Mouse (Mus musculus) kidney, adult 18-20 months (tissue): ENCODE measurements around the gene Fam208b.

Experiments
- DNase-seq: peaks from one replicate; pipeline ENCODE4 v3.0.0; 2021

Gene Fam208b

DNA sequence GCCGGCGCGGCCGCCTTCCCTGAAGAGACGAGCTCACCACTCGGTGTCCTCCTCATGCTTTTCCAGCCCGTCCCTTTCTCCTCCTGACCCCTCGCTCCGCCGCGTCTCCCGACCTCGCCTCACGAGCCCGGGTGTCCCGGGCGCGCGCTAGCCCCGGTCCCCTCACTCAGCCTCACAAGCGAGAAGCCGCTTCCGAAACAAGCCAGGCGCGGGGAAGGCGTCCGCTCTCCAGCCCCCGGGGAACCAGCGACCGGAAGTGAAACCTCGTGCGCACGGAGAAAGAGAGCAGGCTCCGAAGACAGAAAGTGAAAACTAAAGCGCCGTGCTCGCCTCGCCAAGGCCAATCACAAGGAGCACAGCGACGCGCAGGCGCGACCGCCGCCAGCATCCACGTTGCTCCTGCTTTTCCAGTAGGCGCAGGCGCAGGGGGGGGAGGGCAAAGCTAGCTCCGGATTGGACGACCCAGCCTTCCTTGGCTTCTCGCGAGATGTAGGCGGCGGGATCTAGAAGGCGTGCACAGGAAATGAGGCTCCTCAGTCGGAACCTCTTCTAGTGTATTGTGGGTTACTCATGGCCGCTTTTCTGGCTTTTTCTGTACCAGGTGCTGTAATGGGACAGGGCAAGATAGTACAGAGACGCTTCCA, at the start of gene Fam208b:
Gene Fam208b (minus strand): TSS at position 314 of the 644 bp plus-strand sequence.
- DNase-seq: peak; percentile 97

DNA sequence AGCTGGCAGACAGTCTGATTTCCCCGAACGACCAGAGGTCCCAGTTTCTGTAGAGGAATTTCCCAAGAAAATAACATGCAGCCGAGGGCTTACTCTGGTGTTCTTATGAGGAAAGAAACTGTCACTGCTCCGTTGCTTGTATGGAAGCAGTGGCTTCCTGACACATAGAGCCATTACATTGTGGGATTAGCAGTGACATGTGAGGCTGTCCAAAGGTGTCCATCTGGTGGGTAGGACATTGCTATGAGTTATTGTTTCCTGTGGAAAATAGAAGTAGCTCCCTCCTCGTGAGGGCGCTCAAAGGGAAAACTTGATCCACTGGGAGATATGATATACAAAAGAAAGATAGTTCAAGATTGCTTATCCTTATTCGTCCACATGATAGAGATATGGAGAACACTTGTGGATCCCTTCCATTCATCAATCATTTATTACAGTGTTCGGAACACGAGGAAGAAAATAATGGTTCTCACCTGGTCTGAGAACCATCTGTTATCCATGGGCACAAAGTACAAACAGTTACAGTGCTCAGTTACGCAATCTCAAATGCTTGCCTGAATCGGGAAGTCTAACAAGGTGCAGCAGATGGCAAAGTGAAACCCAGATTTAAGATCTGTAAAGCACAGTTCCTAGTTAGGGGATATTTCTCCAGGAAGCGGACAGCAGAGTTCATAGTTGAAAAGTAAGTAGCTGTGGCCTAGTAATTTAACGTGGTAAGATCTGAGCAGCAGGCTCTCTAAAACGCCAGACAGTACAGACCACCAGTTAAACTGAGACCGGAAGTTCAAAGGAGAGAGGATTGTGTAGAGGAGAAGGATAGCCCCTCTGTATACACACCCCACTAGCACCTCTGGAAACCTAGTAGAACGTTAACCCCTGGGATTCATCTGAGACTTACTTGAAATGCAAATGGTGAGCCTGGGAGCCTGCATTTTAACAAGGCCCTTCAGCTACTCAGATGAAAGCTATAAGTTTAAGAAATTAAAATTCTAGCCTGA, 48.6 kb upstream of the Fam208b start:
- DNase-seq: no peak

DNA sequence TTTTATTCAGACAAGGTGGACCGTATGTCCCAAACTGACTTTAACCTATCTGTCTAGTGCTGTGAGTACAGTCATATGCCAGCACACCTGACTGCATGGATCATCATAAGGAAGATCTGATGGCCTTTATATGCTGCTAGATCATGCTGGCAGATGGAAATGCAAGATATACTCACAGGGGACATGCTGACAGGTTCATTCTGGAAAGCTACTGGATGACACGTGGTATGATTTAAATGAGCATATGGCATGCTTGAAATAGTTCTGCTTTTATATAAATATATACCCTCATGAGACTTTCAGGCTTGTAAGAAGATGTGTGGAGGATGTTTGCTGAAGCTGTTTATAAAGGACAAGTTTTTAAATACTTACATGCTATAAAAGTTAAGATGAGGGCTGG, 43.5 kb upstream of the Fam208b start:
- no peak for DNase-seq

DNA sequence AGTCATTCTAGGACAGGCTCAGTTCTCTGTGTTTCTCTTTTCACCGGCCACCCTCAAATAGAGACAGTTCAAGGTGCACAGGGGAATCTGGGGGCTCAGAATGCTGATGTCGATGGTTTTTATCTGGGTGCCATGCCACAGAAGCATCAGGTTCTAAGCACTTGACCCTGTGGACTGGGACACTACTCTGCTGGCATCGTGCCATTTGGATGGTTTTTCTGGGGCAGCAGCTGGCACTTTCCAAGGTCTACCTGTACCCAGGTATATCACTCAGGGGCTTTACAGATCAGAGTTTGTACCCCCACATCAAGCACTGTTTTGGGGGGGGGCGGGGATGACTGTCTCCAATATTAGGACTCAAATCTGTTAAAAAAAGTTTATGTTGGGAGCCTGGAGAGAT, 39.7 kb upstream of the Fam208b start:
- peak; percentile 27 for DNase-seq

DNA sequence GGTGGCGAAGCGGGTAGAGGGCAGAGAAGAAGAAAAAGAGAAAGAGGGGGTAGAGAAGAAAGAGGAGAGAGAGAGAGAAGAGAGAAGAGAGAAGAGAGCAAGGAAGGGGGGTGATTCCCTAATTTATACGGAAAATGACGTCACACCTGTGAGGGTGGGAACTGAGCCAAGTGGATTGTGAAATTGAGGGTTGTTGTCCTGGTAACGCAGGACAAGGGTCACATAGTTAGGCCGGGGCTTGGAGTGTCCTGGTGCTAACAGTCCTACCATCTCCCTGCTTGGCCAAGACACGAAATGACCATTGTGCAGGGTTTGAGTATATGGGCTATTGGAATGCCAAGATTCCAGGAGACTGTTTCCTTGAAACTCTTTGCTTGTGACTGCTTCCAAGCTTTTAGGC, 35.7 kb upstream of the Fam208b start:
- peak; percentile 65 for DNase-seq

DNA sequence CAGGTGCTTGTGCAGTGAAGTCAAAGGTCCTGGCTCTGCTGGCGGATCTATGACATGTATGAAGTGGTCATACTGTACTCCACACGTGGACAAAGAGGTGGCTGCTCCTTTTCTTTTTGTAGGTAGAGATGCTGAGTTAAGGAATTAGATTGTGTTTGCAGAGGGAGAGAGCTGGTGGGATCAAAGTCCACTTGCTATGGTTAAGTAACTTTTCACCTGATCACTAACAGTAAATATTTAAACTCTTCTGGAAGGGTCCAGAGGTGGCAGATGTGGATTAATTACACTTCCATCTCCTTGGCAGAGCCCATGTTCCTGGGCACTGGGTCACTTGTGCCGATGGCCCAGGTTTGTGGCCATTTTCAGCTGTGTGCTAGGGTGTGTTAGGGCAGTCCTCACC, 35.0 kb upstream of the Fam208b start:
- peak; percentile 52 for DNase-seq

DNA sequence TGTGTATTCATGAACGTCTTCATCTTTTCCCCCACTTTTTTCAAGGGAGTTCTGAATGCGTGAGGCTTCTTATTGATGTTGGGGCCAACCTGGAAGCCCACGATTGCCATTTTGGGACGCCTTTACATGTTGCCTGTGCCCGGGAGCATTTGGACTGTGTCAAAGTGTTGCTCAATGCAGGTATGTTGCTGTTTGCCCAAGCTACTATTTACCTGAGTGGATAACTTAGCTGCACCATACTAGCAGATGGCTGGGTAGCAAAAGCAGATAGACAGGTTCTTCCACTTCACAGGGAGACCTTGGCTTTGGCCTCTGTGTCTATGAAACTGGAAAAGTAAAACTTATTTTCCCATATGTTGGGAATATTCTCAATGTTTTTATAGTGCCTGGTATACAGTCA, 34.0 kb upstream of the Fam208b start:
- DNase-seq: no peak

DNA sequence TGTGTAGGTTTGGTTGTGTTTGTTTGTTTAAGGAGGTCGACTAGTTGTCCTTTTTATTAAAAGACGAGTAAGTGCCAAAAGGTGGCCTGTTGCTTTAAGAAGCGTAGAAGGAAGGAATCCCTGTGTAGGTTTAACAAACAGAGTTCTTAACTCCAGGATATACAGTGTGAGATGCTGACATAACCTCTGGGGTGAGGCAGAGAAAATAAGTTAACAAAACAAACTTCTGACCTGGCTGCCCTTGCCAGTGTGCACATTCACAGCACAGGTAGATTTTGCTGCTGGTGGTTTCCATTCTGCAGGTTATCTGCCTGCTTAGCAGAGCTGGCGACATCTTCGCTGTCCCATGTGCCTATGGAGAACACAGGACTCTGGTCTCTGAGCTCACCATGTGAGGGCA, 31.6 kb upstream of the Fam208b start:
- no peak for DNase-seq

DNA sequence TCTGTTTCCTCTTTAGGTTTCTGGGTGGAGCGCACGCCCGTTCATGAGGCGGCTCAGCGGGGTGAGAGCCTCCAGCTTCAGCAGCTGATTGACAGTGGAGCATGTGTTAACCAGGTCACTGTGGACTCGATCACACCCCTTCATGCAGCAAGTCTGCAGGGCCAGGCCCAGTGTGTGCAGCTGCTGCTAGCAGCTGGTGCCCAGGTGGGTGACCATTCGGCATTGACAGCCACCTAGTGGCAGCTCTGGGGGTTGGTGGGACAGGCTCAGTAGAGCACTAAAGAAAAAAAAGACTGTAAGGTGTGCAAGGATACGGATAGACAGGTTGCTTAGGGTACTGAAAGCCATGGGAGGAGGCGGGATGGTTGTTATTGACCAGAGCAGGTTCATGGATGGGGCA, 31.1 kb upstream of the Fam208b start:
- DNase-seq: peak; percentile 47

DNA sequence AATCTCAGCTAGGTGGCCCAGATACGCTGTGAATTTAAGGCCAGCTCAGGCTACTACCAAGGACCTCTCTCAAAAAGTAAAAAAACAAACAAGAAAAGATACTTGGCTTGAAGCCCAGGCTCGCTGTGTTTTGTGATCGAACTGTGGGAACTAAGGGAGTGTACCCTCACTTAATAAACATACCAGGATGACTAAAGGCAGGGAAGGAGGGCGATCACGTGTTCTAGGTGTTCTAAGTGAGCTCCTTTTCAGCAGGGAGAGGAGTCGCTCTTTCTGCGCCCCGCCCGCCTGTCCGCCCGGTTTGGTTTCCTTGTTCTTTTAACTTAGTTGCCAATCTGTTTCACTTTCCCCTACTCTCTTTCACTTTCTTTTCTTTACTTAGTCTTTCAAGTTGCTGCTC, 25.9 kb upstream of the Fam208b start:
- peak; percentile 39 for DNase-seq

DNA sequence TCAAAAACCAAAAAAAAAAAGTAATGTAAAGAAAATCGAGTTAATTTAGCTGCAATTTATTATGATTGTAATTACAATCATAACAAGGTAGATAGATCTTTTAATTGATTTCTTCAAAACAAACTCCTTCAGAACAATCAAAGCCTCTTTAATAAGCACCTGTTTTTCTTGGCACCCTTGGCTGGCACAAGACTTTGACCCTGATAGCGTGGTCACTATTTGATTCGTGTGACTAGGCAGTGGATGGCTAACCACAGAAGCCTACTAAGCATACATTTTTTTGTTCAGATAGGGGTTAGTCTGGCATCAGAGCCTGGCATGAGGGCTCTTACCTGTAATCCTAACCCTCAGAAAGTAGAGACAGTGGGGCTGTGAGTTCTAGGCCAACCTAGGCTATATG, 24.2 kb upstream of the Fam208b start:
- DNase-seq: no peak

DNA sequence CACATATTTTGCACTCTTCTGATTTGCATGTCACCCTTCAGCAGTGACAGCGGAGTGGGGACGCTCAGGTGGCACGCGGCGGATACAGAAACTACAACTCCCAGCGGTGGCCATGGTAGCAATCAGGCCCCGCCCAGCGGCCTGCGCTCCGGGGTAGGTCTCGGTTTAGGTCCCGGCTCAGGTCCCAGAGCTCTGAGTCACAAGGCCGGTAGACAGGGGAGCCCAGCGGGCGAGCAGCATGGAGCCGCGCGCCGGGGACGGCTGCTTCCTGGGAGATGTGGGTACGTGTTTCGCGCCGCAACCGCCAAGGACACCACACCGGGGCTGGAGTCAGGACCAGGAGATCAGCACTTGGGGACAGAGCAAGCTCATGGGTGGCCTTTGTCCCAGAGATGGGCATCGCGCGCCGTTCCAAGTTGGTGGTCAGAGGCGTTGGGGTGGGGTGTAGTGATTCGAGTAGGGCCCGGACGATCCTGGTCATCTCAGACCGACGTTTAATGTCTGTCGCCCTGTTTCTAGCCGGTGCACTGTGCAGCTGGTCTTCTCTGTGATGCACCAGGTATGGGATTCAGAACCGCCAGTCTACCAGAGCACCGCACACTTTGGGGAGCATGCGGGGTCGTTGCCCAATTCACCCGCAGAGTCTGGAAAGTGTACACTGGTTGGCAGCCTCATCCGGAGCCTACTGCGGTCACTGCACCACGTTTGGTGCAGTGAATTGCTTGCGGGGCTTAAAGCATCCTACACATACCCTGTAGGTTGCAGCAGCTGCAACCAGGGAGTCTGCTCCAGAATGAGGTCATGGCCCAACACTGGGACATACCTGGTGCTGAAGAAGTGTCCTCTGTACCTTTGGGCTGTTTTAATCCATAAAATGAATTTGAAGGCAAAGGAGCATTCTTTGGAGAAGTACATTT, 23.2 kb upstream of the Fam208b start, which contains the start of gene Asb13:
Gene Asb13 (plus strand): TSS at position 138 of the 917 bp plus-strand sequence.
- peak; percentile 90 for DNase-seq

DNA sequence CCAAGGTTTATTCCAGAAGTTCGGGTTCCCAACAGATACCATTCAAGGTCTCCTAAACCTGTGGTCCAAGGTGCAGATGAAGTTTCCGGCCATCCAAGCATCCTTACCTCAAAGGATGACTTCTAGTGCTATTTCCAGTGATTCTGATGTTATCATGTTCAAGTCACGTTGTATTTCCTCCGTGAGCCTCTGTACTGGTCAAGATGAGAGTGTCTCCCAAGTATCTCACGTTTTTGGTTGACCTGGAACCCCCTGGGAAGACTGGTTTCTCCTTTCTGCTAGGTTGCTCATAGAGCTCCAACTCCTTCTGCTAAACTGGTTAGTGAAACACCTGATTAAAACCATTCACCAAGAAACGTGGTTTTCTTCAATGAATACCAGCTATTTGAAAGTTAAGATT, 22.2 kb upstream of the Fam208b start:
- DNase-seq: no peak

DNA sequence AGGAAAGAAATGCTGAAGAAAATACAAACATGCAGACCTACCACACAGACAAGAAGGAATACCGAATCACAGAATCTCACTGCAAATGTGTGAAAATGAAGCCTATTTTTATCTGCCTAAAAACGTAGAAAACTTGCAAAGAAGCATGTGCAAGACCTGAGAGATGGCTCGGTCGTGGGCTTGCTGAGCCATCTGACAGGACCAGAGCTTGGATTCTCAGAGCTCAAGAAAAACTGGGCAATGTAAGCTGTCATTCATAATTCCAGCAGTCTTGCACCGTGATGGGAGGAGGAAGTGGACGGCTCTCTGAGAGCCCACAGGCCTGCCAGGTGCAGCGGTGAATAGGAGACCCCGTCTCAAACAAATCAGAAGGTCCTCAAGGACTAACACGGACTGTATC, 21.6 kb upstream of the Fam208b start:
- DNase-seq: no peak

DNA sequence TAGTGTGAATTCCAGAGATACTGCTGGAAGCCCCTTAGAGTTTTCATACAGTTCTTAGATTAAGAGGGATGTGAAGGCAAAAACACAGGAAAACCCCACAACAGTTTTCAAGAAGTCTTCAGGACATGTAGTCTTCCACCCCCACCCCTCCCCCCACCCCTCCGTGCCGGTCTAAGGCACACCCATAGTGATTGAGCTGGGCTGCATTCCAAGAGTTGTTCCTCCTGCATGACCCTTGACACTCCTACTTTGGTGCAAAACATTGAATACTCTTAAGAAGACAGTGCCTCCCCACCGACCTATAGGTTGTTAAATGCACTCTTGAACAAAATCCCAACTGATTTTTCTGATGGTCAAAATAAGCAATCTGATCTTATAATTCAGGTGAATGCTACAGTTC, 17.2 kb upstream of the Fam208b start:
- DNase-seq: no peak

DNA sequence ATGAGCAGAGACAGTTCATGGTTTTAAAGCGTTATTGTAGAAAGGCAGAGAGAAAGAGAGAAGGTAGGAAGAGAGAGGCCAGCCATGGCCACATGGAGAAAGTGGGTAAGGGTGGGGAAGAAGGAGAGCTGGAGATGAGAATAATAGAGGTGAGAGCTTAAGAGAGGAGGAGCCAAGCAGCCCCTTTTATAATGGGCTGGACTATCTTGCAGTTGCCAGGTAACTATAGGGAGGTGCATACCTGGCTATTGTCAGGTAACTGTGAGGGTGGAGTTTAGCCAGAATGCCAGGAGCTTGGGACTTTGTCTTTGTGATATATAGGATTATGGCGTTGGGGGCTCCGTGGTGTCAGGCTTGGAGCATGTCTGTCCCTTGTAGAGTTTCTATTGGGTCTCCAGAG, 16.2 kb upstream of the Fam208b start:
- no peak for DNase-seq

DNA sequence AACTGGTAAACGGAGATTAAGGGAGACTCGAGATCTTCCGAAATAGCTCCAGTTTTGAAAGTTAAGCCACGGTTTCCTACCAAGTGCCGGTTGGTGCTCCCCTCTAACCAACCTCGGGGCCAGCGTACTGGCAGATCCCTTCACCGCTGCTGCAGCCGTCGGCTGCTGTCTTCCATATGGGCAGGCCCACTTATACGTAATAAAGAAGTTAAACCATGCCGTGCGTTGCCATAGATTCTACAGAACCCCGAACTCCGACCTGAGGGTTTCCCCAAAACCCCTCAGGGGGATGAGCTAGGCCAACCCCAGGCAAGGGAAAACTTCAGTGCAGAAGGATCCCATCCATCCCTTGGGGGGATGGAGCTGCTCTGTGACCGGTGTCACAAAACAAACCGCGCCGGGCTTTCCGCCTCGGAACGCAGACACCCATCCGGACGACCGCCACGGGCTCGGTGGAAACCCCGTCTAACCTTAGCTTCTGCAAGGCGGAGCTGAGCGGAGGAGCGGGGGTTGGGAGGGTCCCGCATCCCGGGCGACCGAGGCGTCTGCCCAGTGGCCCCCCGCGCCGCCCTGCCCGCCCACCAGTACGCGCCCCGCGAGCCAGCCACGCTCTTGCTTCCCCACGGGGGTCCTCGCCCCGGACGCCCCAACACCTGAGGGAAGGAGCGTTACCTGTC, 652 bp downstream of the Fam208b start:
- DNase-seq: peak; percentile 46

DNA sequence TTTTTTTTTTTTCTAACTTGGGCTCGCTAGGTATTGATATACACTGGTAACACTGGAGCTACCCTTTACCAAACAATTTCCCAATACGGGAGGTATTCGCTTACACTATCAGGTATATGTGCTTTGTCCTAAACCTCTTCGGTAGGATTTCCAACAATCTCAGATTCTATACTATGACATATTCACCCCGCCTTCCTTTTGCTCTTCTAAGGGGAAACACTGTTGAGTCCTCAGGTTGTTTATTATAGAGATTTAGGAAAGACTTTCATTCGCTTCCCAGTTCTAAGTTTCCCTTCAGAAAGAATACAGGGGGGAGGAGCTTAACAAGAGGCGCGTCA, 1.2 kb downstream of the Fam208b start:
- no peak for DNase-seq

DNA sequence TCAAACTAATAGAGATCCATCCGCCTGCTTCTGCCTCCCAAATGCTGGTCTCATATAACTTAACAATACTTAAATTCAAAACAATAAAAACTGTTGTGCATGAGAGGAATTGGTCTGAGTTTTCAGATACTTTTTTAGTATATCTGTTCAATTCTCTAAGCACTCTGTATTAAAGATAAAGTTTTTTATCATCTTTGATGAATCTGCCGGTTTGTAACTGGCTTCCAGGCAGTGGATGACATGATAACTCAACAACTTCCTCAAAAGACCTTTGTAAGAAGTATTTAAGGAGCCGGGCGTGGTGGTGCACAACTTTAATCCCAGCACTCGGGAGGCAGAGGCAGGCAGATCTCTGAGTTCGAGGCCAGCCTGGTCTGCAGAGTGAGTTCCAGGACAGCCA, 14.7 kb downstream of the Fam208b start:
- no peak for DNase-seq

DNA sequence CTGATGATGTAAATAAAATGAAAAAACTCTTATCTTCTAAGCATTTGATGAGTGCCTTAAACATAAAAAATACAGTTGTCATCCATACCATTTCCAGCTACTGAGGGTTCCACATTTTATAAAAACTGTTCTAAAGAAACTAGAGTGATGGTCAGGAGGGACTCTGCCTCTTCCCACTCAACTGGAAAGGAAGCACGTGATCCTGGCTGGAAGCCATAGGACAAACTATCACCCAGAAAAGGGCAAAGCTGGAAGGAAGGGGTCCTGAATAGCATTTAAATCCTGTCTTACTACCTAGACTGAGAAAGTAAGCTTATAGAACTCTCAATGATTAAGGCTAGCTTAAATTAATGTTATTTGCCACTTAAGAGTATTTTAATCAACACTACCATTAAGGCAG, 16.6 kb downstream of the Fam208b start:
- DNase-seq: peak; percentile 53

DNA sequence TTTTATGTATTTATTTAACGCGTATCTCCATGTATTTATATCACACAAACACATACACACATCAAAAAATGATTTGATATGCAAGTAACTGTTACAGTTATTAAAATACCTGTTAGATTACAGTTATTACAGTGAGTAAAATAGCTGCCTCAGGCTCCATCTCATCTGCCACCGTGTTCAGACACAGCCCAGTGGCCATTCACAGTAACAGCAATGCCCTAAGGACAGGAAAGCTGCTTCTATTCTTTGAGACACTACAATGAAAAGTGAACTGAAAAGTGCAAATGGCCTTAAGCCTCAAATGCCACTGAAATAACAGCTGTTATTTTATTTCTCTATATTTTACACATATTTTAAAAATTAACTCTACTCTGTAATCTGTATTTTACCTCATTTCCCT, 20.1 kb downstream of the Fam208b start:
- no peak for DNase-seq

DNA sequence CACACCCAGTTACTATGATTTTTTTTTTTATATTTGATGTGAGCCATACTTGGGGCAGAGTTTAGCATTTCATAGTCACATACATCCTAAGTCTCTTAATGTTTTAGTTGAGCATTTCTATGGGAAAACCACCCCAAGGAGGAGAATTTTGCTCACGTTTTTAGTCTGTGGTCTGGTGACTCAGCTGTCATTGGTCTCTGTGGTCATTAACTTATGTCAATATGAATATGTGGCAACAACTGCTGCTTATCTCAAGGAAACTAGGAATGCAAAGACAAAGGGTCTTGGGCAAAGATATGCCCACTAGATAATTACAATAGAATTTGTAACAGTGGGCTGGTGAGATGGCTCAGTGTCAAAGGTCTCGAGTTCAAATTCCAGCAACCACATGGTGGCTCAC, 47.0 kb downstream of the Fam208b start:
- DNase-seq: no peak

DNA sequence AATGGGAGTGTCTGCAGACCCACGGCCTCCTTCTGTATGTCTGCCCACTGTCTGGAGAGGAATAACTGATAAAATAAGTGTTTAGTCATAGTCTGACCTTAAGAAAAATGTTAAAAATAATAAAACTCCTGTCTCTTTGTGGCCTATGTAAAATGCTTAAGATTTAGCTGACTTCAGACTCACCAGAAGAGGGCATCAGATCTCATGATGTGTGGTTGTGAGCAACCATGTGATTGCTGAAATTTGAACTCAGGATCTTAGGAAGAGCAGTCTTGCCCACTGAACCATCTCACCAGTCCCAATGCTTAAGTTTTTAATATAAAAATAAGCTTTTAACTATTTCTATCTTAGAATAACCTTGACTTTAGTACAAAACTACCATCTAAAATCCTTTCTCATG, 47.8 kb downstream of the Fam208b start:
- DNase-seq: no peak
